Mouse (Mus musculus) left cerebral cortex, postnatal 36 days (tissue): Measurements from ENCODE around the gene Gm28539. TPM values are rescaled to one million over a fixed set of nuclear protein-coding genes. Genes with fewer than 3 reads are reported as not detected.
"Not testable (repeated sequence)": the region's sequence is repeated elsewhere in the genome, so short reads cannot be mapped to it uniquely, and the experiment has no call there.

Source experiments
- DNase-seq, 2 experiments: peaks; one replicate each; pipeline ENCODE4 v3.0.0; 2021 to 2022; ENCODE audit warnings: low spot score in 2 of 2, mixed read lengths in 1 of 2
- intact Hi-C: fragments of 180-260 bp; cut with DNase I; formaldehyde crosslinking; loops from one replicate; pipeline ENCODE4 v1.15.1; 2025
- total RNA-seq, 2 experiments: library from RNA; stranded (reverse); gene quantifications; 2 replicates each; pipeline ENCODE4 v1.2.3; 2021

Gm28539 gene
- total RNA-seq, 2 experiments from 2014 or later = 8.5 to 9.9 TPM

DNA sequence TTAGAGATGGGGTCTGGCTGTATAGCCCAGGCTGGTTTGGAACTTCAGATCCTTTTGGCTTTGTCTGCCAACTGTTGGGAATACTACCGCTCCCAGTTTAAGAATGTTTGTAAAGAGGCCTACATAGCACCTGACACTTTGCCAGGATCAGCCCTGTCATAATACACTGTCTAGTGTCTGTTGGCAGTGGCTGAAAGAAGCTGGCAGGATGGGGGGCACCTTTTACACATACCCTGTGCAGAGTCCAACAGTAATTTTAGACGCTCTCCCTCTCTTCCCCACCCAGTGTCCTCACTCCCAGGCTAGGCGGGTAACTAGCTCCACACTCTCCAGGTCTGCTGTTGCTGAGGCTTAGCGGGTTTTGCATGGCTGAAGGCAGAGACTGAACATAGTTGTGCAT lies 2.0 kb downstream of the Gm28539 start:
- intact Hi-C loops = no loop called here
- no peak for DNase-seq

DNA sequence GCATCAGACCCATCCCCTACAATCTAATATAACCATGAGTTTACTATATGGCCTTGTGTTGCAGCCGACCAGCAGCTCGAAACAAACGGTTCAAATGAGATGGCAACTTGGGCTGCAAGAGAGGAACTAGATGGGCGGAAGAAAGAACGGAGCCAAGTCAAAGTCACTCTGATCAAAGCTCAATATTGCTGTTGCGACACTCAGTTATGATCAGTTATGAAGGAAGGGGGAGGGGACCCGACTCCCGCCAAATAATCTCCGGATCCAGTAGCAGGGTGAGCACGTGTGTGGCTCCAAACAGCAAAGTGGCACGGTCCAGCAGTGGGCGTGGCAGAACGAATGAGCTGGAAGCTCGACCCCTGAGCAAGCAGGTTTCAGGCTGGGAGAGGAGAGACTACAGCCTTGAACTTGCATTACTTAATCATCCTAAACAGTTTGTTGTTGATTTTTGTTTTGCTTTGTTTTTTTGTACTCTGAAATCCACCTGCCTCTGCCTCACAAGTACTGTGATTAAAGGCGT lies 10.0 kb downstream of the Gm28539 start:
- intact Hi-C loops = no loop called here
- DNase-seq = no peak

DNA sequence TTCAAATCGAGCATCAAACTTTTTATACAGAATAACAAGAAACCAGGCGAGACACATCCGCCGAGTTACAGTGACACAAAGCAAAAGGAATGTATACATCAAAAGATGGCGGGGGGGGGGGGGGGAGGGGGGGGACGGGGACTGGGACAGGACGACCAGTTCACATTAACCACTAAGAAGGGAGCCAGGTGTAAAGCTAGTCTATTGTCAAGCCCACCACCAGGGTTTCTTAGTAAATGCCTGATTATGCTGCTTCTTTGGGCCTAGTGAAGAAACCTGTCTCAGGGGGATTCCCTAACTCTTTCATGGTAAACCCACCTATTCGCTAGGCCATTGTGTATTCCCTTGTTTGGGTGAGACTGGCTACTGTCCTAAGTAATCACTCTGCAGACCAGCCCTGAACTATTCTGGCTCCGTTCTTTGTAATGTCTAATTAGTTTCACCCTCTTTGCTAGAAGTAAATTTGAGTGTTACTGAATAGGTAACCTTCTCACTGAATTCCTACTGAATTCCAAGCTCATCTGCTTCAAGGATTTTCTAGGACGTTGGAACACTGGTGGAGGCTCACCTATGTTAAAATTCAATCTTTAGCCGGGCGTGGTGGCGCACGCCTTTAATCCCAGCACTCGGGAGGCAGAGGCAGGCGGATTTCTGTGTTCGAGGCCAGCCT lies 13.3 kb downstream of the Gm28539 start:
- DNase-seq, intact Hi-C loops: not testable (repeated sequence)

DNA sequence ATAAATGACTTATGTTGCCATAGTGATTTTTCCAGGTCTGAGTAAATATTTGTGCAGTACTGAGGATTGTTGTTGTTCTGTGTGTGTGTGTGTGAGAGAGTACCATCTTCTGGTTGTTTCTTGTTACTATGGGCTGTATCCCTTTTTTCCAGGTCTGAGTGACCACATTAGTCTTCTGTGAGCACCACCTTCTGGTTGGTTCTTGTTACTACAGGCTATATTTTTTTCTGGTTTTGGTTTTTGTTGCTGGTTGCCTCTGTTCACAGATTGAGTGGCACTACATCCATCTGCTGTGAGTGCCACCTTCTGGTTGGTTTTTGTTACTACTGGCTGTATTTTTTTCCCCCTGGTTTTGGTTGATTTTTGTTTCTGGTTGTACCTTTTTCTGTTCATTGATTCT lies 22.2 kb downstream of the Gm28539 start:
- intact Hi-C loops = no loop called here
- DNase-seq = no peak

DNA sequence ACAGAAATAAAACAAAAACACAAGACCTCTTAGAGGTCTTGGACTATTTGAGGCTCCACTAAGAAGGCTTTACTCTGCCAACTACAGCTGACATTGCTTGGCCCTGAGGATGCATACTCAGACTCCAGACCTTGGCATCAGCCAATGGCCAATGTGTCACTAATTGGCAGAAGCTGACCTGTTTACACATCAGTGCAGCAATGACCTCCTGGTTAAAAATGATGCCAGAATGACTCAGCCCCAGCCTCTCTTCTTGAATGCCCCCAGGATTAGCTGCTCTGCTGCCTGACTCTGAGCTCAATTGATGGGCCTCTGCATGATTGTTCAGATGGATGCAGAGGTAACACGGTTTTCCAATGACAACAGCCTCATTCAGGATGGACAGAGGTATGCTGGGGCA lies 23.8 kb downstream of the Gm28539 start:
- DNase-seq = no peak
- intact Hi-C loops = no loop called here

DNA sequence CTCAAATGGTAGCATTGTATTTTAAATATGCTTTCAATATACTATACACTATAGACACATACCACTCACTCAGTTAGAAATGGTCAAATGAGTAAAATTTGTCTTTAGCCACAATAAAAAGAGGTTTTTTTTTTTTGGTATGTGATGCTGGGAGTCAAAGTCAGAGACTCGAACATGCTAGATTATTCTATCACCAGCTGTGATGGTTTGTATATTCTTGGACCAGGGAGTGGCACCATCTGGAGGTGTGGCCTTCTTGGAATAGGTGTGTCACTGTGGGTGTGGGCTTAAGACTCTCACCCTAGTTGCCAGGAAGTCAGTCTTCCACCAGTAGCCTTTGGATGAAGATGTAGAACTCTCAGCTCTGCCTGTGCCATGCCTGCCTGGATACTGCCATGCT lies 34.1 kb downstream of the Gm28539 start:
- intact Hi-C loops = not testable (repeated sequence)

DNA sequence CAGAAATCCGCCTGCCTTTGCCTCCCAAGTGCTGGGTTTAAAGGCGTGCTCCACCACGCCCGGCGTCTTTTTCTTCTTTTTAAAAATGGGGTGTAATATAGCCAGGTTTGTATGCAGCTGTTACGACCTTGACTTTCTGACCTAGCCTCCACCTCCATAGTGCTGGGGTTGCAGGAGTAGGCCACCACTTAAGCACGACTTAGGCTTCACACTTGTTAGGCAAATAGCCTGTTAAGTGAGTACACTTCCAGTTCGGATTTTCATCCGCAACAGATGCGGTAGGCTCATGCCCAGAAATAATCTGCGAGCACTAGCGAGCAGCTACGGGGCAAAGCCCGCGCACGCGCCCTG lies 39.7 kb downstream of the Gm28539 start:
- intact Hi-C loops = loop anchor here (2.0 kb wide), 1 partner anchor 63 kb away; no protein-coding TSS in a partner anchor
- no peak for DNase-seq

More for the DNA sequence above, 34.1 kb downstream of the Gm28539 start:
- not testable (repeated sequence) for DNase-seq

DNA sequence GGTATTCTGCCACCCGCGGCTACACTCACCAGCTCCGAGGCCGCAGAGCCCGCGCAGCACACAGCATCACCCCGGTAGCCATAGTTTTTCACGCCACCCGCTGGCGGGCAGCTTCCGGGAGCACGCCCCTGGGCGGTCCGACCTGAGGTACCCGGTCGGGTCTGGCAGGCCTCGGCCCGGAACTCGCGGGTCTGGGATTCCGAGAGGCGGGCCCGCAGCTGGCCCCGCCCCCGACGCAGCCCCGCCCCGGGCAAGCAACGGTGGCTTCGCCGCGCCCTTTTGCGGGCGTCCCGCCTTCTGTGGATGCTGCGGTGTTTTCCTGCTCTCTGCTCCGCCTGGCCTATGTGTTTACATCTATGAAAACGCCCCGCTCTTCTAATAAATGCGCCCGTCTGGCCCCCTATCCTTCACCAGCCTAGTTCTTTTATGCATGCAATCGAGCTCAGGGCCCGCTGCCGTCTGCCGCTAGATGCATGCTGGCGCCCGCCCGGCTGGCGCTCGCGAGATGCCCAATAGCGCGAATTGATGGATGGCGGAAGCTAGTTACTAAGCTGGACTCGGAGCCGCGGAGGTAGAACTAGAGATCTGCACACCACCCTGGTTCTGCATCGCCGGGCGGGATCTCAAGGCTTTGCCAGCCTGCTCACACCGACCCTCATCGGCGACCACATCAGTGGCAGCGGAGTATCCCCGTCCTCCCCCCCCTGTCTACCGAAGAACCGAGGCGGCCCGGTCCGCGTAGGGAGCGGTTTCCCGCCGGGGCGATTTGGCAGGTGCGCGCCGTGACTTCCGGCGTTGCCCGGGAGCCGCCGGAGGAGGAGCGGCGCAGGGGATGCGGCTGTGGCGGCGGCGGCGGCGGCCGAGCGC lies 40.3 kb downstream of the Gm28539 start, which contains the start of the genes Mrpl40 and Hira:
Mrpl40 (minus strand) TSS at position 421 of the 867 bp plus-strand sequence.
Hira (plus strand) TSS at position 596 of the 867 bp plus-strand sequence.
- intact Hi-C loops = loop anchor here (2.0 kb wide), 1 partner anchor 64 kb away; no protein-coding TSS in a partner anchor

DNA sequence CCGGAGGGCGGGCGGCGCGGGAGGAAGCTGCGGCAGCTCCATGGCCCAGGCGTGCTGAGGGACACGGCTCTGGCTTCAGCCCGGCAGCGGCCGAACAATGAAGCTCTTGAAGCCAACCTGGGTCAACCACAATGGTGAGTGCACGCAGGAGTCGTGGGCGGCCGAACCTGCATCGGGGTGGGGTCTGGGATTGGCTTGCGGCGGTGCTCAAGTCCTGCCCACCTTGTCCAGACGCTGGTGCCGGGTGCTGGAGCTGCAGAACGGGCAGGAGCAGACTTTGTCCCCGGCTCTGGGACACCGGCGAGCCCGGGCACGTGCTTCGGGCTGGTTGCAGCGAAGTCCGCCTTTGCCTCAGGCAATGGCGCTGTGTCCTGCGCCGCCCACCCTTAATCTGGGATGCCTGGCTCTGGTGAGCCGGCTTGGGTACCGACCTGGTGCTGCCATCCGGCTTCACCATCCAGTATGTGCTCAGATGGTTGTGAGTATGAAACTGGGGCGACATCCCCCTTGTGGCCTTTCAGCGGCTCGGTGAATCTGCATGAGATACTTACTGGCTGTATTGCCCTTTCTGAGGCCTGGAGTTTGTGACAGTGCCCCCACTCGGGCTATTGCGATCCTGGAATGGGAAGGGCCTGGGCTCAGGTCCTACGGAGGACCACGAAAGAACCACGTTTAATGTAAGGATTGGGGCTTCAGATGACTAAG lies 41.2 kb downstream of the Gm28539 start:
- DNase-seq = peak in 1 of 2 experiments; percentile 61
- intact Hi-C loops = loop anchor here (2.0 kb wide), 1 partner anchor 65 kb away; no protein-coding TSS in a partner anchor

More for the DNA sequence above, 40.3 kb downstream of the Gm28539 start, which contains the start of the genes Mrpl40 and Hira:
- peak; percentile 92 to 94 for DNase-seq

DNA sequence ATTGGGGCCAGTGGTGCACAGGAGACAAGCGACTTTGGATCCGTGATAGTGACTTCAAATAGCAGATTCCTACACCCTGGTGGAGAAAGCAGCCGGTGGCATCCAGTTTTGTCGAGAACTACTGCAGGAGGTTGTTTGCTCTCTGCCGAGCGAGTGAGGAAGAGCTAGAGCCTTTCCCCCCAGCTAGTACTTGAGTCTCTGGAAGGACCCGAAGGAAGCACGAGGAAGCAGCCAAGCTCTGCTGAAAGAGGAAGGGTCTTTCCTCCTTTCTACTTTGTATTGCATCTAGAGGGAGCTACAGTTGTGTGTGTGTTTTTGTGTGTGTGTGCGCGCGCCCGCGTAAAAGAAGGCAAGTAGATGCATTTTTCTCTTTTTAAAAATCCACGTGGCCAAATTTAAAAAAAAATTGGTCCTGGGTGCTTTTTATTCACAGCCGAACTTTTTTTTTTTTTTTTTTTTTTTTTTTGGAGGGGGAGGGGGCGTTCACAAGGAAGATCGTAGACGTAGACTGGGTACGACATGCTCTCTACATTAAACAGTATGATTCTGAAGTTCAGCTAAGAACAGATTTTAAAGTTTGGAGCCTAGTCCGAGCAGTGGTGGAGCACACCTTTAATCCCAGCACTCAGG lies 41.8 kb downstream of the Gm28539 start:
- no peak for DNase-seq
- intact Hi-C loops = no loop called here

DNA sequence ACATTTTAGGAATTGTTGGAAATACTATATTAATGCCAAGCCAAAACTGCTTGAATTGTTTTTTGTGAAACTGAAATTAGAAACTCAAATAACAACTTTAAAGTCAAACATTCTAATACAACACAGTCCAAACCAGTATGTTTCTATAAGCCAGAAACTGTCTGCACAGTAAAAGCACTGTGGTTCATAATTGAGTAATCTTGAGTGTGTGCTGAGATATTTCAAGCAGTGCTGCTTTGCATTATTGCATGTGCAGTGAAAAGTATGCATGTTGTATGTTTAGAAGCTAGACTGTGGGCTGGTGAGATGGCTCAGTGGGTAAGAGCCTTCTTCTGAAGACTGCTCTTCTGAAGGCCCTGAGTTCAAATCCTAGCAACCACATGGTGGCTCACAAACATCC lies 47.7 kb downstream of the Gm28539 start:
- DNase-seq = no peak
- intact Hi-C loops = no loop called here

DNA sequence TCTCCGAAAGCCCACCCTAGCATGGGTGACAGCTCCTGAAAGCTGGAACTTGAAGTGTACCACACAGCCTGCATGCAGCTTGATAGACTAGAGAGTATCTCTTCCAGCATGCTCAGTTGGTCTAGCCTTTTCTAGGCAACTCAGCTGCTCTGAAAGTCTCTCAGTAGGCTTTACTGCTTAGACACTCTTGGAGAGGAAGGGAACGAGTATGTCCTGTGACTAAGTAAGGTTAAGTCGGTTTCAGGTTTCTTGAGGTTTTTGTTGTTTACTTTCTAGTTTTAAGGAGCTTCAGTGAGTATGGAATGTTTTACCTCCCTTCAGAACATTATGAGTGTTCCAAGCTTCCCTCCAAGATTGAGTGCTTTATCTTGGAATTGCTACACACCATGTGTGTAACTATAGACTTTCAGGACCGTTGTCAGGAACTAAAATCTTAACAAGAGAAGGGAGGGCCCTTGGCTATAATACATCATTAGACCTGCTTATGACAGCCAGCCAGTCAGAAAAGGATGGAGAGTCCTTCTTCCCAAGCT lies 57.5 kb downstream of the Gm28539 start:
- intact Hi-C loops = no loop called here
- no peak for DNase-seq

DNA sequence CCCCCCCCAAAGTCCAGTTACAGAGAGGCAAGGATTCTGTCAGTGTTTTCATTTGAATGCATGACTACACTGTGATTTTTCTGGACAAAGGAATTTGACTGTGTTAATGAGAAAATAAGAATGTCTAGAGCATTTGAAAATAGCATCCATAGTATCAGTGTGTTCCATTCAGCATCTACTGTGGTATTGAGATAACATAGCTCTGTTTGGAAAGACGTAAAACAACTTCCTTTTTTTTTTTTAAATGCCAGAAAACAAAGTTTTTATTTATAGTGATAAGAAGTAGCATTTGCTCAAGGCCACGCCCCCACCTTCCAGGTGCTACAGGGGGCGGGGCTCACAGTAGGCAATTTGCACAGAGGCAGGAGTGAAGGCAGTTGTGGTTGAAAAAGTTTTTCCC lies 58.9 kb downstream of the Gm28539 start:
- DNase-seq = no peak
- intact Hi-C loops = no loop called here

DNA sequence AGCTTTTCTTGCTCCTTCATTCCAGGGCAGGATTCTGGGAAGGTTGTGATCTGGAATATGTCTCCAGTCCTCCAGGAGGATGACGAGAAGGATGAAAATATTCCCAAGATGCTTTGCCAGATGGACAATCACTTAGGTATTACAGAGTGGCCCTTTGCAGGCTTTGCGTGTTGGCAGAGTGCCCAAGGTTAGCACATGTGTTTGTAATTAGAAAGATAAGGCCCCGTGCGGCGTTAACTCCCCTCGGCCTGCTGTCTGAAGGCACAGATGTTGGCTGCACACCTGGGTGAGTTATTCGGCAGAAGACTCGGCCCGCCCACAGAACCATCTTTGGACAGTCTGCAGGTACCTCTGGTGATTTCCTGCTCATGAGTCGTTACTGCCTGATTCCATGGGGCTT lies 60.0 kb downstream of the Gm28539 start:
- DNase-seq = no peak
- intact Hi-C loops = no loop called here

DNA sequence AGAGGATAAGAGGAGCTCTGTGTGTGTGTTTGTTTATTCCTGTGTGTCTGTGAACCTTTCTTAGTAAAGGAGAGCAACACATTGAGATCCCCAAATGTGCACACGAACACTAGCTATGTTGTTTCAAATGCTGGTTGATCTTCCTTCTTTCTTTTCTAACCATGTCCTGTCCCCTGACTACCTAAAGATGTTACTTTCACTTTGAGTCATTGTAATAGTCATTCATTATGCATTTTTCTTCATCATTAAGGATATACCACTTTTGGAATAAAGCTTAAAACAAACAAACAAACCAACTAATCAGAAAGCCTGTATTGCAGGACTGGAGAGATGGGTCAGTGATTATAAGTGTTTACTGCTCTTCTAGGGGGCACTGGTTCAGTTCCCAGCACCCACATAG lies 69.3 kb downstream of the Gm28539 start:
- no peak for DNase-seq
- intact Hi-C loops = no loop called here

DNA sequence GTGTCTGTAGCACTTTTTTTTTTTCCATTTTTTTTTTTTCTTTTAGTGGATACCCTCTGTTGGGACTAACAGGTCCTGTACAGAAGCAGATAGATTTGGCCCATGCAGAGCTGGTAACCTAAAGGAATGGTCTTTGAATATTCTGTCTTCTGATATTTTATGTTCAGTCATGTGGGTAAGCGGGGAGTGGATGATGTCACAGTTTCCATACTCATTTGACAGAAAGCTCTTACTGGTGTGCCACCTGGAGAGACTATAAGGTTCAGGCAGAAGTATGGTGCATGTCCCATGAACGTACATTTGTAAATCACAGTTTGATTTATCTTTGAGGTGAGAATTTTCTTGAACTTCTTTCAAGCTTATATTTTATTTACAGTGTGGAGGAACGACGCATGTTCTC lies 79.7 kb downstream of the Gm28539 start:
- intact Hi-C loops = no loop called here
- no peak for DNase-seq

DNA sequence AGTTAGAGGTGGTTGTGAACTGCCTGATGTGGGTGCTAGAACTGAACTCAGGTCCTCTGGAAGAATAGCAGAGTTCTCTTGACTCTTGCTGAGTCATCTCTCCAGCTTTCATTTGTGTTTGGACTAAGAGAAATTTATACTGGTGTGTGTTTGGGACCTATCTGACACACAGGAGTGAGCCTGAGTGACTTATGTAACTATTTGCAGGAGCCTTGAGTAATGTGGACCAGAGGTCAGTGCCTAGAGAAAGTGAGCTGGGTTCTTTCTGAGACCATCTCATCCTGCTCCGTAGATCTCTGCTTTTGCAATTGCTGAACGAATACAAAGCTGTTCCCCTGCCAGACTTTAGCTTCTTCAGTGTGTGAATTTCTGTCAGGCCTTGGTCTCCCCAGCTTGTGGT lies 85.4 kb downstream of the Gm28539 start:
- intact Hi-C loops = no loop called here
- no peak for DNase-seq

DNA sequence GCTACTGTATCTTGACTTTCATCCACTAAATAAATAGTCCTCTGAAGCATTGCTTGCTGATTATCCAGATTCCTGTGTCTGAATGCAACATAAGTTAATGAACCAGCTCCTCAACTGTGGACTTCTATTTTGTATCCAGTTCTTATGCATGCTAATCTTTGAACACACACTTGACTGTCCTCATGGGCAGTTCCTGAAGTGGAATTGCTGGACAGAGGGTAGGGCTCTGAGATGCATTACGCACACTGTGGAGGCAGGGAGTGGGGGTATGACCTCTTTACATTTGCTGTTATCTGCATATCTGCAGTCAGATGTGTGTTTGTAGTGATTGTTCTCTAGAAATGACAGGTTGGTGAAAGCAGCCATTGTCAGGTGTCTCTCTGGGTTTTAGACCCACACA lies 91.6 kb downstream of the Gm28539 start:
- intact Hi-C loops = no loop called here
- no peak for DNase-seq
